Mouse (Mus musculus) urinary bladder, adult 18-20 months (tissue): ENCODE measurements at regions not wholly inside any gene's neighbourhood (a gene's known extent, or its start where the extent isn't known, plus 50 kb on each side); places are given as distances from the start of the nearest gene placed in this dataset.

ENCODE experiments used
- DNase-seq, 2 experiments: peaks; one replicate each; pipeline ENCODE4 v3.0.0; 2022; ENCODE audit warnings: low spot score in 2 of 2, mixed read lengths in 2 of 2

DNA sequence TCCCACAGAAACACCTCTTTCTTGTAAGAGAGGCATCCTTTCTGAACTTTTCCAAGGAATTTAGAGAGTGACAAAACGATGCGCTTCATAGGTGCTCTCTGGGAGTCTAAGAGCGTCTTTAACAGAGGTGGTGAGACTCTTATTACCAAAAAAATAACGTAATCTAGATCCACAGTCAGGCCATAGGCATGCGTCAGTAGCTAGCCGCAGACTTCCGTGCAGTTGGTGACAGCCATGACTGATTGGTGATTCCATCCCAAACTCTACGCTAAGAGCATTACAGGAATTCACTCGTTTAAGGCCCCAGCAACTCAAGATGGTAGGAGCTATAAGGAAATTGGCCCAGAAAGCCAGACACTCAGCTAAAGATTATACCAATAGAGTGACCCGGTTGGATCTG lies 197.4 kb downstream of the Sox9 start:
- no peak for DNase-seq

DNA sequence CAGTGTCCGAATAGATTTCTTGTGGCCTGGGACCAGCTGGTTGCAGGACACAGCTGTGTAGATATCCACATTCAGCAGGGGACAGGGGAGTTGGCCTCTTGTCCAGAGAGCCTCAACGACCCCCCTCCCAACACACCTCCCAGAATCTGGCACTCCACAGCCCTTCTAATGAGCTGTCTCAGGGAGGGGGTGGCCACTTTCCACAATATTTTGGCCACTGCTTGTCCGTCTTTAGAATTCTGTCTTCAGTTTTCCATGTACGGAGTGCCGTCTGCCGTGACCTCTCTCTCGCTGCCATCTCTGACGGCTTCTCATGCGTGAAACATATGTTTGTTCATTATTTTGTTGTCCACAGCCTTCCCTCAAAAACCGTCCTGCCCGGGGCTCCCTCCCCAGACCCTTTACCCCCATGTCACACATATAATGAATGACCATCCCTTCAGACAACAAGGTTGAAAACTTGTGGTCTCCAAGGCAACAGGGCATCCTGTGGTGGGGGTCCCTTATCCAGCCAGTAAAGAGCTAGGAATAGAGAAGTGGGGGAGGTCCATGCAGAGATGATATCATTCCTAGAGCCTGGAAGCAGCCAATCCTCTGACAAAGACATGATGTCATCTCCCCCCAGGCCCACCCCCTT lies 200.3 kb downstream of the Sox9 start:
- no peak for DNase-seq

DNA sequence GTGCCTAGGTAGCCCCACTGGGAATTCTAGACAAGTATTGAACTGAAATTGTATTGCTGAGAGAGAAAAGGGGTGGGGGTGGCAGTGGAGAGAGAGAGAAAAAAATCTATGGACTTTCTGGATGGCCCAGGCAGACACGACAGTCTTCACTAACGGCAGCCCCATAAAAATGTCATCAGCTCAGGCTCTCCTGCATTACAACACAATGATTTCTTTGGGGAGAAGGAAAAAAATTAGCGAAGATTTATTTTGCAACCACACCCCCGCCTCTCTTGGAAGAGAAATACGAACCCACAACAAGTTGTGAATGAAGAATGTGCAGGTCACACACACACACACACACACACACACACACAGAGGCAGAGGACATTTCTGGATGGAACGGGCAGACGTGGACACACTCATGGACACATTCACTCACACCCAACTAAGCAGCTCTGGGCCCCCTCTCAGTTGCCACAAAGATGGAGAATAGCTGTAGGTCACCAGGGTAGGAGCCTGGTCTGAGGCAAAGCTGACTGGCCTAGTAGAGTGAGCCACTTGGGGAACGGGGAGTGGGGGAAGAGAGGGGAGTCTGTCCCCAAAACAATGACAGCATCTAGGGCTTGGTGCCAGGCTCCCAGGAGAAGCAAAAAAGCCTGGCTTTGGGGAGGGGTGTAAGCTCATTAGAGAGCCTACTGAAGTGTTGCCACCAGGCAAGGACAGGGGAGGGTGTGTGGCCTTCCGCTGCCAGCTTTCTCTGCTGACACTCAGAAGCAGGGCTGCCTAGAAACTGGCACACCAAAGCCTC lies 201.0 kb downstream of the Sox9 start:
- DNase-seq, result no peak

DNA sequence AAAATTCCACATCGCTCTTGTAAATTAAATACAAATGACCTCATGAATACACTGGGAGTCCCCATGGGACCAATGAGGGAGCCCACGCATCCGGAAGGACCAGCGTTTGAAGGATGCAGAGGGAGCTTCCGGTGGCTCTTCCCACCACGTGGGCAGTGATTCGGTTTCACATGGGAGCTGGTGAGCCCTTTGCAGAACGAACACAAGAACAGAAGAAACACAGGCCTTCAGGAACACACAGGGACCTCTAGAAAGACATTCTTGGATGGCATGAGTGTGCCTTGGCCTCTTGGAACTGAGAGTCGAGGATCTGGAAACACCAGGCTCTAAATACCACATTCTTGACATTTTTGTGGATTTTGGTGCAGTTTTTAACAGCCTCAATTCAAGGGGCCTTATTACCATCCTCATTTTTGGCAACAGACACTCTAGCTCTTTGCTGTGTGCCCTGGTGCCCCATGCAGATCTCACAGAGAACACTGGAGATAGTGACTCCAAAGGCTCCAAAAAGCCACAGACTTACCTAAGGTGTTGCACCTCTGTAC lies 204.1 kb downstream of the Sox9 start:
- DNase-seq, result no peak

DNA sequence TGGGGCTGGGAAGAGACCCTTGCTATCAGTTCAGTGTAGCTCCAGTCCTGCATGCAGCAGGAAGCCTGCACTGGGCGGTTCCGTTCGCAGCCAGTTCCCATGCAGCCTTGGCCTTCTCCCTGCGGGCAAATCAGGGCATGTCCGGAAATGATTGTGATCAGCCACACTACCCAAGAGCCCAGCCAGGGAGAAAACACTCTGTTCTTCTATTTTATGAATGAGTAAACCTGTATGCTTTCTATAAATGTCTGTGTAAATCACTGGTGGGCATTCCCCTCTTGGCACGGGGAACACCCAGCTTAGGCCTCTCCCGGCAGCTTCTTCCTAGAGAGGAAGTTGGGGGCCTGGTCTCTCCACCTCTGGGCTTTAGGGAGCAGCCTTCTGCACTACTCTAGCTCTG lies 205.8 kb downstream of the Sox9 start:
- peak; percentile 62 to 75 for DNase-seq

DNA sequence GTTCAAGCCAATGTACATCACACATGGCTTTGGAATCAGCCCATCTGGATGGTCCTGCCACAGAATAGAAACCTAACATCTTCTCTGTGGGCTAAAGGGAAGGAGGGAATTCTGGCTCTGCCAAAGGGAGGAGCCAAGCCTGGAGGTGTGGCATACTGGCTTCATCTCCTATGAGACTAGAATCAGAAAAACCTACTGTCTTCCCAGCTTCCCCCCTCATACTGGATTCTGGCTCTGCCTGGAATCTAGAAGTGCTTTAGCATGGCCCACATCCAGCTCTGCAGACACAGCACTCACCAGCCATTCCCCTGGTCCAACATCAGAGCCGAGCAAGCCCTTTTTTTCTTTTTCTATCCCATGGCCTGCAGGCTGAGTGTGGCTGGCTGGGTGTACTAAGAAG lies 206.9 kb downstream of the Sox9 start:
- no peak for DNase-seq

DNA sequence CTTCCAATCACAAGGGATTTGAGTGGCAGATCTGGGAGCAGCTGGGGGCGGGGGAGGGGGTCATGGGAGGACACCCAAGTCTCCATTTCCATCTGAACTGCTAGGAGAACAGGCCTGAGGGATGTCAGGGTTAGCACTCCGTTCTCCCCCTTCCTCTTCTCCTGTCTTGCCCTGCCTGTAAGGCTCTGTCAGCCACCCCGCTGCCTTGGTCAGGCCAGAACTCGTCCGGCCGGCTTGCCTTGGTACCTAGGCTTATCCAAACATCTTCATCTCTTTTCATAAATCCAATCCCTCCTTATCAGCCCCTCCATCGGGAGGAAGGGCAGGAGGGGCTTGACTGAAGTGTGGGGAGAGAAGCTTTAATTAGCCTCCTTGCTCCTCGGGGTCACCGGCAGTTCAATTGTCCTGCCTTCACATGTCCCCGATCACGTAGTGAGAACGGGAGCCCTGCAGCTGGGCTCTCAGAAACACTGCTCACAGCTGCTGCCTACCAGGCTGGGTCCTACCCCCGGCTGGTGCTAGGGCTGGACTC lies 208.0 kb downstream of the Sox9 start:
- DNase-seq, result peak; percentile 62 to 64

DNA sequence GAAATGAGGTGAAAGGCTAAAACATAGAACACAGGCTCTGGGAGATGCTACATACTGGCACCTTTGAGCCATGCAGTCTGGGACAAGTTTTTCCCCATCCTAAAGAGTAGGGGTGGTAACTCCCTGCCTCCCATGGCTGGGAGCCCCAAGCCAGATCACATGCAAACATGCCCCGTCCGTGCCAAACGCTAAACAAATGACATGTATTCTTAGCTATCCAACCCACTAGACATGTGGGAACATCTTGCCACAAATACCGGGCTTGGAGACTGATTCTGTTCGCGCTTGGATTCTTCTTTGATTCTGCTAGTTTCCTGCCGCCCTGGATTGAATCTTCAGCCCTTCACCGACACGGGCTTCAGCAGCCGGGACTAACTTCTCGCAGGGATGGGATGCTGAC lies 208.7 kb downstream of the Sox9 start:
- DNase-seq, result no peak

DNA sequence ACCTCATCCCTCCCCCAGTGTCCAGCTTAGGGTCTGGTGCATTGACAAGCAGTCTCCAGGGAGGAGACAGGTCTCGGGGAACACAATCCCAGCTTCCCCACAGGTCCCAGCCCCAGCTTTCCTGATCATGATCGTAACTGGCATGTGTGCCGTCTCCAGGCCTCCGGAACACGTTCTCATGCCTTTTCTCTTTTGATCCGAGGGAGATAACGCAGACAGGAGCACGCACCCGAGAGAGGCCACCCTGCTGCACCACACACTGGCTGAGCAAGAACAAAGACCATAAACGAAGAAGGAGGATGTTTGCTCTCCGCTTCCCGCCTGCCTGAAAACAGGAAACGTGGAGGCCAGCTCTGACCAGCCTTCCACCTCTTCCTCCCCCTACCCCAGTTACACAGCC lies 209.8 kb downstream of the Sox9 start:
- DNase-seq, result peak; percentile 14 to 30

DNA sequence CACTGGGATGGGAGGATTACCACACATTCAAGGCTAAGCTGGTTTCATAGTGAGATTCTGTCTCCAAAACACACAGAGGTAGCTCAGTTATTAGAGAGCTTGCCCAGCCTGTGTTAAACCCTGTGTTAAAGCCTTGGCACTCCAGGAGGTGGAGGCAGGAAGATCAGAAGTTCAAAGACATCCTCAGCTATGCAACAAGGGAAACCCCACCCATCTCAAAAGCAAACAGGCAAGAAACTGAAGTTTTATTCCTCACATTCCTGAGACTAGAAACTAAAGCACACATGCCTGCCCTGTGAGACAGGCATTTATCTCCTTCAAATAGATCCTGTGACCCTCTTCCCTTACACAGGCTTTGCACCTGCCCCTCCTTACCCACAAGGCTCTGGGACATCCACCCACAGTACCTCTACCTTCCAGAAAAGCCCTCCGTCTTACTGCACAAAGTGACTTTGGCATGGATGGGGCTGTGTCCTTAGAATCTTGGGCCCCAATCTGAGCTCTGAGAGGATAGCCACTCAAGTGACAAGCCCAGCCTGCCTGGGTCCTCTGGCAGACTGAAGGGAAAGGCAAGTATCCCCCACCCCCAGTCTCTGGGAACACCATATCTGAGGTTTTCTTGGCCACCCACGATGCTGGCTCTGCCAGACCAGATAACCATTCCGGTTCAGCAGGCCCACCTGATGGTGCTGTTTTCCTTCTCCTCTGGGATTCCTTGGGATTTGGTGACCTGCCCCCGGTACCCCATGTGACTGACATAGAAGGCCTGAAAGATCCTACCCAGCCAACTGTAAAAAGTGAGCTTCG lies 217.0 kb downstream of the Sox9 start:
- no peak for DNase-seq

DNA sequence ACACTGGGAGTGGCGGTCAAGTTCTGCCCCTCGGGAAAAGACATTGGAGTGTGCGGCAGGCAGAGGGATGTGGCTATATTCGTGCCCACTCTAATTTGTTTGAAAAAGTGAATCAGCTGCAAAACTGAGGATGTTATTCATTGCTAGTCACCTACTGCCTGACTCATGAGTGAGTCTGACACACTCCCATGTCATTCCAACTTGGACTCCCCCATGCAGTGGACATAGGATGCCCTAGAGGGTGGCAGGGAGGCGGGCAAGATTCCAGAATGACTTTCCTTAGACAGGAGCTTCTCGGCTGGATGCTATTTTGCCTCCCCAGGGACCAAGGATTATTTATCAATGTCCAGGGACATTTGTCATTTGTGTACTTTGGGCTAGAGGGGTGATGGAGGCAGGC lies 219.0 kb downstream of the Sox9 start:
- no peak for DNase-seq

DNA sequence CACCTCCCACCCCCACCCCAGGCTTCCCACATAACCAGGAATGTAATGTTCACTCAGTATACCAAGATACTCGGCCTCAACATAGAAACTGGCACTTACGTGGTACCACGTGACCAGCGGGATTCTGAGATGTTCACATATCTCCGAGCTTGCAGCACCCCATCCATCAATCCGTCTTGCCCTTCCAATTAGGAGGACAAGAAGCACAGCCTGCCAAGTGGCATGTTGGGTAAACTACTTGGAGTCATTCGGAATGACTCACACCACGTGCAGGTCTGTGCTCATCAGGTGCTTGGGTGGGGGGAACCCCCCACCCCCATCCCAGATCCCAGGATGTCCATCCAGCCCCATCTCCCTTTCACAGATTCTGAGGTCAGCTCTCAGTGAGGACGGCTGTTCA lies 223.9 kb downstream of the Sox9 start:
- DNase-seq, result no peak

DNA sequence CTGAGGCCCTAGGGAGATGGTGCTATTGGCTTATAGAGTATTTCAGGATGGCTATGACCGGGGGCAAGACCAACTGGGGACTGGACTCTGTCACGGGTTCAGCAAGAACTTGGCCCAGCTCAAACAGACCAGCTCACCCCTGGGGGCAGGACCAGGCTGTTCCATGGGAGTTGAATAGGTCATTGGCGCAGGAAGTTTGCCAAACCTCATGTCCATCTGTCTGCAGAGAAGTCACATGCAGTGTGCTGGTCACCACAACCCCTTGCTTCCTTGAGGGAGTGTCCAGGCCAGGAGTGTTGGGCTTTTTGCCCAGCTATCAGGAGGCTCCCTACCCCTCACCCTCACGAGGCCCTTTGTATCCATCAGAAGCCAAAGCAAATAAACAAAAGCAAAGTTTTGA lies 226.5 kb downstream of the Sox9 start:
- no peak for DNase-seq

DNA sequence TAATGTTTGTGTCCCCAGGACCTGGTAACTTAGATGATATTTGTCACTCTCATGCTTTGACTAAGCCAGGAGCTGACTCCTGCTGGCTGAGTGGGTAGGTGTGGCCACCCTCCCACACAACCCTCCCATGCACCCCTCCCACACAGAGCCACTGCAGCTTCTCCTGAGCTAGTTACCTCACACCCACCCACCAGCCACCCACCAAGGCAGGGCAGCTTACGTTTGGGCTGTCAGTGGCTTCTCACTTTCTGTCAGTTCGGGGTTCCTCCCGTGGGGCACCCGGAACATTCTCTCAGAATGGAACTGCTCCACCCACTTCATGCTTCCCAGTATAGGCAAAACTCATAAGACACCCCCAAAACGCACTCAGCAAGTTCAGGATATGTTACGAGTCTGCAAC lies 227.4 kb downstream of the Sox9 start:
- no peak for DNase-seq

DNA sequence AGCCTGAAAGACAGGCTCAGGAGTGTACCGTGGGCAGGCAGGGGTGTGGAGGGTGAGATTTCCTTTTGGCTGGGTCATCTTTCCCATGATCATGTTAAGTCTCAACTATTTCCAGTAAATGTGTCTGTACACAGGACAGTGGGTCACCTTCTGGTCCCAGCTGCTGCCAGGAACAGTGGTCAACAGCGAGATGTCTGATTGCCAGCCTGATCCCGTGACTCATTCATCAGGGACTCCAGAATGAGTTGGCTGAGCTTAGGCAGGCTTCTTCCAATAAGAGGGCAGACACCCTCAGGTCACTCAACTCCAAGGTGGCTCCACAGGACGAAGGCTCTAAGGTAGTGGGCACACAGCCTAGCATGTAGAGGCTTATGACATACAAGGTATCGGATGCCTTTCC lies 228.9 kb downstream of the Sox9 start:
- DNase-seq, result no peak

DNA sequence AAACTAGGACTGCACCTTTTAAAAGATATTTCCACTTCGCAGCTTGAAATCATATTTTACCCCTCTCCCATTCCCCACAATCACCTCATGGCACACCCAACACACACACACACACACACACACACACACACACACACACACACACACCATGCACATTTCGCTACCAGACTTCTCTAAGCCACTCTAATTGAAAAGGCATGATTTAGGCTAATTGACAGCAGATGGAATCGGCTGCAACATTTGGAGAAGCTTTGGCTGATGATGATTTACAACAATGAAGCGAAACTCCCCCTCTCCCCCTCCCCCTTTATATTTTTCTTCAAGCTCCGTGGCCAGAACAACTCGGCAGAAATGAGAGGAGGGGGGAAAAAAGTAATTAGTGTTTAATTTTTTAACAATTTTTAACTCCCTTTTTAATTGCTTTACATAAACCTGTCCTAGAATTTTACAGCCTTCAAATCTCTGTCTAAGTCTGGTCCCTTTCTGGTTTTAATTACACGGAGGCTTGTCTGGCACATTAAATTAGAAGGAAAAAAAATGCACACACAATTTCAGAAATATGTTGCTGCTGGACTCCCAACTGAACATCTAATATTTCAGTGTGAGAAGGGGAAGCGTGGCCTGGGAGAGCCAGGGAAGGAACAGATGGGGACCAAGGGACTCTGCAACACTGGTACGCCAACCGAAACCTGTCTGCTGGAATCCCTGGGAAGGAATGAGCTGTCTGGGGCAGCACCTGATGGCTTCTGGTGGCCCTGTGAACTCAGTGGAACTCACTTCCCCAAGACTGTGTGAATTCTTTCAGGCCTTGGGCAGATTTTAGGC lies 232.4 kb downstream of the Sox9 start:
- no peak for DNase-seq

DNA sequence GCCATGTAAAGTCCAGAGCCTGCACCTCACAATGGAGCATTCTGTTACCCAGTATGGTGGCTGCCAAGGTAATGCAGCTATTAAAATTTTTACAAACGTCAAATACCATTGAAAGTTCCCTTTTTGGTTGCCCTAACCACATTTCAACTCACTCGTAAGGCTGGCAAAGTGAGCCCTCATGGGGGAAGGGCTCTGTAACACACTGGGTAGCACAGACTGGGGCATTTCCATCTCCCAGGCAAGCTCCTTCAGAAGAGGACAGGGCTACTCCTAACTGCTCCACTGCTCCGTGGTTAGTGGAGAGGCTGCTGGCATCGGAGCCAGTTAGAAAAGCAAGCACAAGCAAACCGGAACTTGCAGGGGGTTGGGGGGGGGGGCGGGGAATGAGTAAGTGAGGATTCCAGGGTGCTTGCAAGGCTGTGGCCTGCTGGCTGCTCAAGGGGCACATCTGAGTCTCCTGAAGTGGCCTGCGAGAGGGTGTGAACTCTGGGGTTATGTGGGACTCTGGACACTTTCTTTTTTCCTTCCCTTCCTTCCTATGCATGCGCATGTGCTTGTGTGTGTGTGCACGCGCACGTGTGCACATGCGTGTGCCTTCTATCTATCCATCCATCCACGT lies 233.8 kb downstream of the Sox9 start:
- no peak for DNase-seq

DNA sequence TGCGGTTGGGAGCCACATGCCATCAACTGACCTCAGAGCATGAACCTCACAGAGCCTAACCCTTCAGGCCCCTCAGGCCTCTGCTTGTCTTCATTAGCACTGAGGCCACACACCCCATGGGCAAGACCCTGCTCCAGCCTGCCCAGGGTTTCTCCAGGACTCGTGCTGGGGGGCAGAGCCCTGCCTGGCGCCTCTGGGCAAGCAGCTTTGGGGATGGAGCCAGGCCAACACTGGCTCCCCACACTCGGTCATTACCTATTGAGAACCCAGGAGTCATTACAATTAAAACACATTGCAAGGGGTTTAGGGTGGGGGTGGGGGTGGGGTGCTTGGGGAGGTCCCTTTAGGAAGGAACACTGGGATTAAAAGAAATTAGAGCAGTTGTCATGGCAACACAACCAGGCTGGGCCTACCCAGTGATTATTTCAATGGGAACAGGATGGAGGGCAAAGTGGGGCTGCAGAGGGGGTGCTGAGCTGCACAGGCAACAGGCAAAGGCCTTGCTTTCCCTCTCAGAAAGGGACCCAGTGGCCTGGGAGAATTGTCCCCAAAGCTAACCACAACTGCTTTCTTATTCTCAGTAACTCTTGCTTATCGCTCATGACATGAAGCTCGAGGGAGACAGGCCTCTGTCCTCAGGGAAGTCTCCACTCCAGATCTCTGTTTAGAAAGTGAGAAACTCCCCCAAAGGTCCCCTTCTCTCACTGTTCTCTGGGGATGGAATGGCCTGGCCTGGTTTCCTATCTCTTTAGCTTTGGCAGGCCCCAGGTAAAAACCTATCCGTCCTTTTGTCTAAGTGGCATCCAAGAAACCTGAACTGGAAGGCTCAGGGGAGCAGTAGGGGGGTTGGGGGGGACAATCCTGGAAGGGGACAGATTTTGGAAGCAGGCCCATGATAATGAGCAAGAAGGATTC lies 235.0 kb downstream of the Sox9 start:
- no peak for DNase-seq

DNA sequence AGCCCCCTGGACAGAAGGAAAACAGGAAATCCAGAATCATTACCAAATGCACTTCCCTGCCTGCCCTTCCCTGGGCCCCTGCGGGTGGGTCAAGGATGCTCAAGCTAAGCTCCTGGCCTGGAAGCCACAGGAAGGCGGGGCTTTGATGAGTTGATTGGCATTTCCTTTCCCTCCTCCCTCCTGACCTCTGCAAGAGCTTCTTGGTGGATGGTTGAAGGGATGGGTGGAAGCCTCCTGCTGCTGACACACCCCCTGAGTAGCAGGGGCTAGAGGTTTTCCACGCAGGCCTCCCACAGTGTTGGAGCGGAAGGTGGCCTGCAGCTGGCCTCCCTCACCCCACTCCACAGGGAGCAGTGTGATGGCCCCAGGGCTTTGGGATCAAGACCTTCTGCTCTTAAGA lies 239.5 kb downstream of the Sox9 start:
- DNase-seq, result no peak

DNA sequence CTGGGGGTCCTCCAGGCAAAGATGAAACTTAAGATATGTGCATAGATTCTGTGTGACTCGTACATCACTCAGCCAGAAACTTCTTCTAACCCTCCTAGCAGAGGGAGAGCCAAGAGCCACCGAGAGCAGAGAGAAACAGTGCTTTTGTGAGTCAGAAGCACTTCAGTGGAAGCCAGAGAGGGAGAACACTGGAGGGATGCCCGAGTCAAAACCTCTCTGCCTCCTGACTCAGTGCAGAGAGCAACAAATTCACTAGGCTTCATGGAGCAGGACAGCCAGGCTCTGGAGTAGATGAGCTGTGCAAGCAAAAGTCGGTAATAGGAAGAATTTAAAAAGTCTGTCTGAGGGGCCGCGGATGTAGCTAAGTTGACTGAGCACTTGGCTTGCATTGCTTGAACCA lies 245.0 kb downstream of the Sox9 start:
- no peak for DNase-seq
